Mouse (Mus musculus) midbrain, postnatal 0 days (tissue): ENCODE measurements around the gene Fam222b. TPM values are rescaled to one million over a fixed set of nuclear protein-coding genes. Genes with fewer than 3 reads are reported as not detected.
A peak's percentile ranks its signal among the peaks of the same experiment; 100 is the strongest.

Experiments
- ATAC-seq: fragments of 200-750 bp; cut with Nextera tagmentation; 2 replicates; pipeline ENCODE4 v1.8.0; 2017; ENCODE audit warnings: moderate number of reproducible peaks, mild to moderate bottlenecking, moderate TSS enrichment, moderate library complexity; ENCODE audit not compliant: low FRiP score
- DNase-seq: peaks from one replicate; pipeline ENCODE4 v3.0.0-alpha.2; 2015; ENCODE audit warnings: low spot score
- H3K27ac ChIP-seq: fragments of 300-500 bp; sonication (generic); 2 replicates; pipeline ENCODE4 v1.5.1; 2014; ENCODE audit warnings: low read depth, mild to moderate bottlenecking, low read length, mixed read lengths
- H3K27me3 ChIP-seq: fragments of 300-500 bp; sonication (generic); 2 replicates; pipeline ENCODE4 v1.6.1; 2014; ENCODE audit warnings: low read length, control low read depth, mixed read lengths; ENCODE audit not compliant: insufficient read depth
- H3K36me3 ChIP-seq: fragments of 300-500 bp; sonication (generic); 2 replicates; pipeline ENCODE4 v1.6.1; 2014; ENCODE audit warnings: low read length, control low read depth, mixed read lengths; ENCODE audit not compliant: insufficient read depth
- H3K4me1 ChIP-seq: fragments of 300-500 bp; sonication (generic); 2 replicates; pipeline ENCODE4 v1.6.1; 2014; ENCODE audit warnings: mild to moderate bottlenecking, control low read depth, antibody characterized with exemption, low read length, mixed read lengths; ENCODE audit not compliant: insufficient read depth
- H3K4me2 ChIP-seq: fragments of 300-500 bp; sonication (generic); 2 replicates; pipeline ENCODE4 v1.6.1; 2014; ENCODE audit warnings: low read depth, mild to moderate bottlenecking, low read length, mixed read lengths; ENCODE audit not compliant: poor library complexity, severe bottlenecking
- H3K4me3 ChIP-seq: fragments of 300-500 bp; sonication (generic); 2 replicates; pipeline ENCODE4 v1.5.1; 2014; ENCODE audit warnings: low read depth, mild to moderate bottlenecking, low read length, moderate library complexity
- H3K9ac ChIP-seq: fragments of 300-500 bp; sonication (generic); replicated peaks from 2 replicates; pipeline ENCODE4 v1.6.1; 2014; ENCODE audit warnings: mild to moderate bottlenecking, low read length, moderate library complexity, mixed read lengths; ENCODE audit not compliant: poor library complexity, severe bottlenecking
- H3K9me3 ChIP-seq: fragments of 300-500 bp; sonication (generic); 2 replicates; pipeline ENCODE4 v1.6.1; 2016; ENCODE audit warnings: low read length, control low read depth
- CTCF ChIP-seq: IDR thresholded peaks from 2 replicates; pipeline ENCODE4 v1.5.1; 2016; ENCODE audit warnings: antibody characterized with exemption, mild to moderate bottlenecking
- WGBS: fragments of 180-500 bp; shearing (Covaris S2); extraction: QIAGEN DNeasy Blood & Tissue Kit; methylation state at CpG from one replicate; pipeline ENCODE4 v1.1.7; 2014; 5-methylcytosine and 5-hydroxymethylcytosine counted together
- polyA plus RNA-seq: library from polyadenylated mRNA; unstranded; fragments of >200 nt; fragmentation: Nextera tagmentation; extraction: Ambion mirVana; gene quantifications from 2 replicates; pipeline ENCODE4 v1.2.1, GENCODE M21; 2015
- total RNA-seq: library from RNA; depleted of rRNA; stranded (reverse); fragments of >200 nt; gene quantifications from 2 replicates; pipeline ENCODE4 v1.2.3, GENCODE M21; 2014

Fam222b gene
- total and polyA plus RNA-seq, 2 experiments from 2014 or later: 29.1 to 34.5 TPM

DNA sequence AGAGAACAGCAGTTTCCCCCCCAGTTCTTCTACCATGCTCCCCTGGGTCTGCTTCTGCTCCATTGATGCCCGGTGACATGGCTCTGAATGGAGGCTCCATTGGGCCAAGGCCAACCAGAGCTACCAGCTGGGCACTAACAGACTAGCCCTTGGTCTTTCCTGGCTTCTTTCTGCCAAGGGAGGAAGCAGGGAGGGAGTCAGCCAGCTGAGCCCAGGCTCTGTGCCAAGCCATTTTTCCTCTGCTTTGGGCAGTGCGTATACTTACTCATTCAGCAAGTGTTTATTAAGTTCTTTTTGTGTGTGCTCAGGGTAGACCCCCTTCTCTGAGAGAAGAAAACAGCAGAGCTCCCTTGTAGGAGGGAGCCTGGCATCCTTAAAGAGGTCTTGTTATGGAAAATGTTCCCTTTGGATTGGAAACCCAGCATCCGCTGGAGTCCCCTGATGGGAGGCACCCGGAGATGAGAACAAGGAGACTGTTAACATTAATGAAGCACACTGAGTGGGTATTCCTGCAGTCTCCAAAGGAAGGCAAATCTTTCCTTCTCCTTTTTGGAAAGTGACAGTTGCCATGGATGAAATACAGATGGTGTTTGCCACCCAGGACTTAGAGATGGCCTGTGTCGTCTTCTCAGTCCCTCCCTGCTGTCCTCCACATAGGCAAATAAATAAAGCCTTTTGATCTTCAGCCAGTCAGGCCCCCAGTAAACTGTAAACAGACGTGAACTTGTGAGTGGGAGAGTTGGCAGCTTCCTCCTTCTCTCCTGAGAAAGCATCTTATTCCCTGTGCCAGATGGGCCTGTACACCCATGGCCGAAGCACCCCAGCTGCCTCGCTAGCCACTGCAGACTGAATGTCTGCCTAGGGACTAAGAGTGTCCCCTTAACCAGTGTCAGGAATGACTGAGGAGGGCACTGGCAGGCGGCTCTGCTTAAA lies 58.1 kb downstream of the Fam222b start:
- H3K4me2 ChIP-seq: no peak overlapping the region
- 48% methylated on average over 9 of the region's 9 CpGs for WGBS
- peaks cover 45% of the 10 kb centered on the region for H3K36me3 ChIP-seq

DNA sequence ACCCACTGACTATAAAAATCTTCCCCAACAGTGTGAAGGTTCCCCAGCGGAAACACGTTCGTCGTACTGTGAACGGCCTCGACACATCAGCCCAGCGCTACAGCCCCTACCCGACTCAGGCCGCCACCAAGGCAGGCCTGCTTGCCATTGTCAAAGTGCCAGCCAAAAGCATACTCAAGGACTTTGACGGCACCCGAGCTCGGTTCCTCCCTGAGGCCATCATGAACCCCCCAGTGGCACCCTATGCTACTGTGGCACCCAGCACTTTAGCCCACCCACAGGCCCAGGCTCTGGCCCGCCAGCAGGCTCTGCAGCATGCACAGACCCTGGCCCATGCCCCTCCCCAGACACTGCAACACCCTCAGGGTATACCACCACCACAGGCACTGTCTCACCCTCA lies 59.3 kb downstream of the Fam222b start:
- 69% methylated on average over 13 of the region's 13 CpGs for WGBS
- TF ChIP-seq CTCF: no peak
- H3K9me3 ChIP-seq: no peaks in the 10 kb centered on the region
- H3K4me2 ChIP-seq: no peak overlapping the region
- no peaks in the 10 kb centered on the region for H3K27me3 ChIP-seq
- H3K9ac ChIP-seq: no peak overlapping the region
- no peak overlapping the region for H3K4me3 ChIP-seq
- H3K36me3 ChIP-seq: peaks cover 52% of the 10 kb centered on the region
- peak overlapping the region; percentile 73 for H3K27ac ChIP-seq
- H3K4me1 ChIP-seq: 0 out of 2 replicates have a peak, but pooled peaks cover 5% of the 10 kb centered on the region
- DNase-seq: peak; percentile 27
- 0 out of 2 replicates have a peak, but pooled peaks have one; percentile 14 for ATAC-seq

More for the DNA sequence above, 58.1 kb downstream of the Fam222b start:
- peak; percentile 81 for ATAC-seq
- Histone ChIP-seq H3K4me1 (0 out of 2 replicates have a peak, but pooled peaks cover 5% of the 10 kb centered on the region), H3K27me3 (no peaks in the 10 kb centered on the region), H3K9me3 (no peaks in the 10 kb centered on the region), H3K9ac (no peak overlapping the region), H3K4me3 (no peak overlapping the region), H3K27ac (peak overlapping the region; percentile 73)
- TF ChIP-seq CTCF: no peak
- peak; percentile 97 for DNase-seq

DNA sequence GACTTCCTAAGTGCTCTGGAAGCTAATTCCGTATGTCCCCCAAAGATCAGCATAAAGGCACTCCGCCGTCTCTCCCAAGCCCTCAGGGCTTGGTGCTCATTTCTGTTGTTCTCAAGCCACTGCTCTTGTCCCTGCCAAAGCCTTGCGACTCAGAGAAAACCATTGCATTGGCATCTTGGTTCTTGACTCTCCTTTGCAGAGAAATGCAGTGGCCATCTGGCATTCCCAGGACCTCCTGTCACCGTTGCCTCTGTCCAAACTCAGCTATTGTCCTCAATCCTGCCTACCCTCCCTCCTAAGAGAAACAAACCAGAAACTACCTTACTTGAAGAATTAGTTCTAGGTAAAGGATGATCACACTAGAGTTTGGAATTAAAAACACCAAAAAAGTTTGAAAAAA lies 61.2 kb downstream of the Fam222b start:
- 57% methylated on average over 5 of the region's 5 CpGs for WGBS
- no peaks in the 10 kb centered on the region for H3K27me3 ChIP-seq
- H3K4me1 ChIP-seq: 0 out of 2 replicates have a peak, but pooled peaks cover 5% of the 10 kb centered on the region
- no peaks in the 10 kb centered on the region for H3K9me3 ChIP-seq
- H3K36me3 ChIP-seq: peaks cover 56% of the 10 kb centered on the region
- H3K9ac ChIP-seq: no peak overlapping the region
- DNase-seq (no peak), ATAC-seq (no peak)
- H3K4me2 ChIP-seq: no peak overlapping the region
- TF ChIP-seq CTCF: no peak
- H3K4me3 ChIP-seq: no peak overlapping the region
- no peak overlapping the region for H3K27ac ChIP-seq

DNA sequence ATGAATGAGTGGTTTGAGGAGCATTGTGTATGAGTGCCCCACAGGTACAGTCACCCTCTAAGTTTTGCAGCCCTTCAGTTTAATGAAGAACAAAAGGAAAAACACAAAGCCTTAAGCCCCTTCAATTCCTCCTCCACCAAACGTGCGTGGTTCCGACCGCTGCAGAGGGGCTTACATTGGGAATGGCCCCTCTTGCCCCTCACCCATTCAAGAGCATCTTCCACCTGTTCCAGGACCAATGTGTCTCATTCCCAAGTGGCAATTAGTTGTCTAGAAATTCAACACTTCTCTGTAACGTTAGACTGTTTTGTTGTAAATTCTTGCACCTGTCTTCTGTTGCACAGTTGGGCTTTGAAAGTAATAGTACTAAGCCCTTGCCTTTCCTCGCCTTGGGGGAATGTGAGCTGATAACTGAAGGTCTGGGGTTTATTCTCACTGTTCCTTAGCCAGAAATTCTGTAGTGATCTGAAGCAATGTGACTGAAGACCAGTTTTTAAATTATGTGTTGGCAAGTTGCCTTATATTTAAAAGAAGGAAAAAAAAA lies 61.8 kb downstream of the Fam222b start:
- WGBS: 64% methylated on average over 6 of the region's 6 CpGs
- Histone ChIP-seq H3K4me2 (no peak overlapping the region), H3K27me3 (no peaks in the 10 kb centered on the region), H3K9ac (no peak overlapping the region), H3K36me3 (peaks cover 60% of the 10 kb centered on the region), H3K4me1 (0 out of 2 replicates have a peak, but pooled peaks cover 5% of the 10 kb centered on the region), H3K4me3 (no peak overlapping the region), H3K9me3 (no peaks in the 10 kb centered on the region), H3K27ac (no peak overlapping the region)
- ATAC-seq (no peak), DNase-seq (no peak)
- no peak for TF ChIP-seq CTCF

DNA sequence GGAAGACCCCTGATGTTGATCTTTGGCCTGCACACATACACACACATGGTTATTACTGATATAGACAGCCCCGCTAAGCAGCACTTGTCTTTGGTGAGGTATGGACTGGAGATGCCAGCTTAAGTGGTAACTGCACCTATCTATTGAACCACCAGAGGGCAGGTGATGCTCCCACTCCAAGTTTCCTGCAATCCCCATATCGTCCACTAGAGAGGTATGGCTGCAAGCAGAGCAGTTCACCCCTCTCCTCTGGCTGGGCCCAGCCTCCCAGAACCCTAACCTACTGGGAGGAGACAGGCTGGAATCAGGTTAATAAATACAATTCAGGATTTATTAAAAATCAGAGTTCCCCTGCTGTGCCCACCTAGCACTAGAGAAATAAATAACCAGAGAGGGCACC lies 64.6 kb downstream of the Fam222b start:
- Histone ChIP-seq H3K9me3 (no peaks in the 10 kb centered on the region), H3K4me2 (no peak overlapping the region), H3K36me3 (peaks cover 55% of the 10 kb centered on the region), H3K27me3 (no peaks in the 10 kb centered on the region), H3K9ac (no peak overlapping the region), H3K4me3 (no peak overlapping the region), H3K4me1 (peaks cover 12% of the 10 kb centered on the region), H3K27ac (no peak overlapping the region)
- ATAC-seq: peak; percentile 67; the same call in 1 of the 2 replicates
- DNase-seq: peak; percentile 91
- WGBS: 27% methylated on average over 2 of the region's 2 CpGs
- TF ChIP-seq CTCF: peak; percentile 99

DNA sequence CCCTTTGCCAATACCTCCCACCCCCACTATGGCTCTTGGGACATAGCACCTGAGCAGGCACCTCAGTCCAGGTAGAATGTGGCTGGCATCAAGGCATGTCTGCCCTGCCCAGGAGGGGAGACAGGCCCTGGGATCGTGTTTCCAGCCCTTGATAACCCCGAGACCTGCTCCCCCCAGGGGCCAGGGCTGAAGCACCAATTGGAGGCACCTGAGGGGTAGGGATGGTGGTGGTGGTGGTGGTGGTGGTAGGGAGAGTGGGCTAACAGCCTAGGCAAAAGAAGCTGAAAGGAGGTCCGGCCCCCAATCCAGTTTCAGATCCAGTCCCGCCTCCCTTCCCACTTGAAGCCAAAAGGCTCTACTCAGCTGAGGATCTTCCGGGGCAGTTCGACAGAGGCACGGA lies 65.1 kb downstream of the Fam222b start:
- Histone ChIP-seq H3K27ac (no peak overlapping the region), H3K36me3 (peaks cover 51% of the 10 kb centered on the region), H3K4me3 (no peak overlapping the region), H3K4me2 (no peak overlapping the region), H3K27me3 (no peaks in the 10 kb centered on the region), H3K9me3 (no peaks in the 10 kb centered on the region), H3K4me1 (peaks cover 10% of the 10 kb centered on the region), H3K9ac (no peak overlapping the region)
- no peak for TF ChIP-seq CTCF
- no peak for DNase-seq
- WGBS: 72% methylated on average over 7 of the region's 7 CpGs
- ATAC-seq: no peak
